Mouse (Mus musculus): ENCODE measurements around the gene Card14.
"Not testable (repeated sequence)": the region's sequence is repeated elsewhere in the genome, so short reads cannot be mapped to it uniquely, and the experiment has no call there.

Card14 gene

GRCm38 (mm10) chr11:119307658-119307867 lies at the start of gene Card14:
Card14 (plus strand) TSS chr11:119307768.
- no peak for DNase-seq (ENCODE audit: extremely low spot score, low spot score)

DNA sequence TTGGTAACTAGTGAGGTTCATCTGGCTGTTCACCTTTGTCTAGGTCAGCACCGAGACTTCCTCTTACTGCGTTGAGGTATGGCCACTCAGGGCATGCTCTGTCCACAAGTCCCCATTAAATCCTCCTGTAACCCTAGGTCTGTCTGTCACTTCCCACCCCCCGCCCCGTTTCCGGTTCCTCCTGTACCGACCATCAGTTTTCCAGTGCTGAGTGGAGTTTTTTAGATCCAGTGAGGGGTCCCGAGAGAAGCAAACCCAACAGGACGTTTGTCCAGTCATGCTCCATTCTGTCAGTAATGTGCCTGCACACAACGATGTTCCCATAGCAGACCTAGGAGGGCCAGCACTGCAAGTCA lies 49.4 kb upstream of the Card14 start:
- DNase-seq (ENCODE audit: extremely low spot score, low spot score) = no peak

DNA sequence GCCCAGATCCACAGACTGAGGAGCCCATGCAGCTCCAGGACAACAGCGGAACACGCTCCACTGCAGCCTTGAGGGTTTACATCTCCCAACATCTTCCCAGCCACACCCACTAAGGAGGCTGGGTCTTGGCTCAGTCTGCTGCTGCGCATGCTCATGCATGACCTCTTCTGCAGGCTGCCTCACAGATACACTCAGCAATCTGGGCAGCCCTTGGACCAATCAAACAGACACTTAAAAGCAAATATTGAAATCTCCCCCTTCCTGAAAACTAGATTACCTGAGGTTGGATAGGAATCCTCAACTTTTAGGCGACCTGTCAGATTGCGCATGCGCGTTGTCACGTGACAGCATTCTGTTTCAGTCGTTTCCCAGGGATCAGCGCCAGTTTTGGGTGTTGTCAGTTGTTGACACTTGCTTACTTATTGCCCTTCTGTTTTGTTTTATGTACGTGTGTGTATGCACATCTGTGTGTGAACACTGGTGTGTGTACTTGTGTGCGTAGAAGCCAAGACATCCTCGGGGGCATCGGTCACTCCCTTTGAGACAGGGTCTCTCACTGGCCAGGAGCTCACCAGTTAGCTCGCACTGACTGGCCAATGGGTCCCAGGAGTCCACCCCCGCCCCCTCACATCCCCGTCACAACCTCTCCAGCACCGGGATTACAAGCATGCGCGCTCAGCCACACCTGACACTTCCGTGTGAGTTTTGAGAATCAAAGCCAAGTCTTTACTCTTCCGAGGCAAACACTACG lies 48.8 kb upstream of the Card14 start:
- DNase-seq (ENCODE audit: extremely low spot score, low spot score) = peak; percentile 44

DNA sequence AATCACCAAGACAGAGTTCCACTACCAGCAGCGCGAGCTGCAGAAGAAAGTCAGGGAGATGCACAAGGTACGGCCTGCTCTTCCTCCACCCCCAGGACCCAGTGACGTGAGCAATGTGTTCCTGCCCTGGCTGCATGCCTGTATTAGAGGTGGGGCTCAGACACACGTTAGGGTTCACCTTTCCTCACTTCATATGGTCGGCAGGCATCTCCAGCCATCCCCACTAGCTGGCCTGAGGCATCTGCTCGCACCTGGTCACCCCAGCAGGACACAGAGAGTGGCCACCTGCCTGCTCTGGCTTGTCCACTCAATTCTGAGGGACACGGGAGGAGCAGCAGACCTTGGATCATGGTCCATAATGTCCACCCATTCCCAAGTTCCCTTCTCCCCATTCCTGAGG lies 47.6 kb upstream of the Card14 start:
- no peak for DNase-seq (ENCODE audit: extremely low spot score, low spot score)

DNA sequence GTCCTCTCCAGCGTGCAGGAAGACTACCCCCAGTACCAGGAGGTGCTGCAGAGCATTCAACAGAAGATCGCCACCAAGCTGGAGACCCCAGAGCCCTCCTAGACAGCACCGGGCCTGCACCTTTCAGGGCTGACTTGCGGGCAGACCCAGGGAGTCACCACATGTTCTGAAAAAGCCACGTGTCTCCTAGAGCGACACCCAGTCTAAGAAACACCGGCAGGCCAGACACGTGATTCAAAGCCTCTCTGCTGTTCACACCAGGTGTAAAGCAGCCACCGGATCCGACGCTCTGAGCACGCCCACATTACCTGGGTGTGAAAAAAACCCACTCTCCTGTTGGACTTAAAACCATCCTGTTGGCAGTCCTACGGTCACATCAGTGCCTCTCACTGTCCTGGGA lies 43.2 kb upstream of the Card14 start:
- no peak for DNase-seq (ENCODE audit: extremely low spot score, low spot score)

DNA sequence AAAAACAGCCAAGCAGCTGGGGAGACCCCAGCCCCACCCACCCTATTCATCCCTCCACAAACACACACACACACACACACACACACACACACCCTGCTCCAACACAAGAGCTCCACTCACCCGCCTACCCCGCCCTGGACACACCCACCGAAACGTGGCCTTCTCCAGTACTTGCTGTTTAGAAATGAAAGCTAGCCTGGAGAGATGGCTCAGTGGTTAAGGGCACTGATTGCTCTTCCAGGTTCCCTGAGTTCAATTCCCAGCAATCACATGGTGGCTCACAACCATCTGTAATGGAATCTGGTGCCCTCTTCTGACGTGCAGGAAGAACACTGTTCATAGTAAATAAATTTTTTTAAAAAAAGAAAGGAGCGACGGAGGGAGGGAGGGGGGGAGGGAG lies 41.8 kb upstream of the Card14 start:
- DNase-seq (ENCODE audit: extremely low spot score, low spot score) = no peak

- no peak for DNase-seq (ENCODE audit: extremely low spot score, low spot score)
Measured at GRCm38 (mm10) chr11:119267241-119267674, 40.3 kb upstream of the Card14 start.

- DNase-seq (ENCODE audit: extremely low spot score, low spot score) = peak; percentile 98
Measured at GRCm38 (mm10) chr11:119267768-119268556, 39.6 kb upstream of the Card14 start, which contains the start of gene Gaa. Gaa (plus strand) TSS chr11:119267887.

DNA sequence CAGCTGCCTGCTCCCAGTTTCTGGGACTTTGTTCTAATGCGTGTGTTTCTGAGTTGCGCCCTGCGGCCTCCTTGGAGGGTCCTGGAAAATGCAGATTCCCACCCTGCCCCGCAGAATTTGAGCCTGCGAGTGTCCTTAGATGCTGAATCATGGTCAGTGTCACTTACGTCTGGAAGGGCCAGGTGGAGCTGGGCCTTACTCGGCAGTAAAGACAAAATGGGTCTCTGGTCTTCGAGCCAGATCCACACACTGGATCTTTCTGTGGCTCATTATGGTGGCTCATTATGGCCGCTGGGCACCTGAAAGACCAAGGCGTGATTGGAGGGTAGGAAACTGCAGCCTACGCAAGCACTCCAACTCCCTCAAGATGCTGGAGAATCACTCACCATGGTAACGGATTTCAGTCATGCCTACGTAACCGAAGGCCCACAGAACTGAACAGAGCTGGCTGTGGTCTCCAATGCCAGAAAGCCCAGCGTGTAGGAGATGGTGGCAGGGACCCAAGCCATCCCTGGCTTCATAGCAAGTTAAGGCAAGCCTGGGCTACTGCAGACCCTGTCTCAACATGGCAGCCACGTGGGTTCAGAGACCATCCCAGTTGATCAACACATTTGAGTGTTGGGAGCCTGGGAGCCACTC lies 38.9 kb upstream of the Card14 start:
- DNase-seq (ENCODE audit: extremely low spot score, low spot score) = no peak

GRCm38 (mm10) chr11:119272492-119272891 lies 35.1 kb upstream of the Card14 start:
- not testable (repeated sequence) for DNase-seq (ENCODE audit: extremely low spot score, low spot score)

GRCm38 (mm10) chr11:119273186-119273930 lies 34.2 kb upstream of the Card14 start:
- DNase-seq (ENCODE audit: extremely low spot score, low spot score) = no peak

- DNase-seq (ENCODE audit: extremely low spot score, low spot score) = no peak
Measured at GRCm38 (mm10) chr11:119281030-119281429, 26.5 kb upstream of the Card14 start.

DNA sequence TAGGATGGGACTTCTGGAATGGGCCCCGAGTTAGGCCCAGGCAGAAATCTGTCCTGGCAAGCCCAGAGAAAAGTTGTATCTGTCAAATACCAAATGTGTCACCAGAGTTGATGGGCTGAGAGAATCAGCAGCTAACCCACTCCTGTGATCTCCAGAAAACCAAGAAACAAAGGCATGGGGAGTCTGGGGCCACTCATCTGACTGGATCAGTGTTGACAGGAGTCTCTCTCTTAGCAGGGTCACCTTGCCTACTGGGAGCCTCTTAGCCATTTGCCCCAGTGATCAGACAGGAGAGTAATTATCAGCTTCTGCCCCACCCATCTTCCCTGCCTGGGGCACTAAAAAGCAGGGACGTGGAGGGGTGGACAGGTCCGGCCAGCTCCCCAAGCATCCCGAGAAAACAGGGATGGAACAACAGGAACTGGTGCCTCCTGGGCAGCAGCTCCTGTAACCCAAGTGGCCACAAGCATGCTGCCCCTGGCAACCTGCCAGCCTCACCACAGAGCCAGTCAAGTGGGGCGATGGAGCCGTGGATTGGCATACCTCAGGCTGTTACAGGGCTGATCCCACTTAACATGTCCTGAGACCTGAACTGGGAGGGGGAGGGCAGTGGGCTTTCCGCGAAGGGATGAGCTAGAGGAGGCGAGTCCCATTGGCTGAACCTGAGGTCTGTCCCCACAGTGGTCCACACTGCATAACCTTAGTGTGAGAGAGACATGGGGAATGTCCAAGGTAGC lies 21.6 kb upstream of the Card14 start:
- no peak for DNase-seq (ENCODE audit: extremely low spot score, low spot score)

DNA sequence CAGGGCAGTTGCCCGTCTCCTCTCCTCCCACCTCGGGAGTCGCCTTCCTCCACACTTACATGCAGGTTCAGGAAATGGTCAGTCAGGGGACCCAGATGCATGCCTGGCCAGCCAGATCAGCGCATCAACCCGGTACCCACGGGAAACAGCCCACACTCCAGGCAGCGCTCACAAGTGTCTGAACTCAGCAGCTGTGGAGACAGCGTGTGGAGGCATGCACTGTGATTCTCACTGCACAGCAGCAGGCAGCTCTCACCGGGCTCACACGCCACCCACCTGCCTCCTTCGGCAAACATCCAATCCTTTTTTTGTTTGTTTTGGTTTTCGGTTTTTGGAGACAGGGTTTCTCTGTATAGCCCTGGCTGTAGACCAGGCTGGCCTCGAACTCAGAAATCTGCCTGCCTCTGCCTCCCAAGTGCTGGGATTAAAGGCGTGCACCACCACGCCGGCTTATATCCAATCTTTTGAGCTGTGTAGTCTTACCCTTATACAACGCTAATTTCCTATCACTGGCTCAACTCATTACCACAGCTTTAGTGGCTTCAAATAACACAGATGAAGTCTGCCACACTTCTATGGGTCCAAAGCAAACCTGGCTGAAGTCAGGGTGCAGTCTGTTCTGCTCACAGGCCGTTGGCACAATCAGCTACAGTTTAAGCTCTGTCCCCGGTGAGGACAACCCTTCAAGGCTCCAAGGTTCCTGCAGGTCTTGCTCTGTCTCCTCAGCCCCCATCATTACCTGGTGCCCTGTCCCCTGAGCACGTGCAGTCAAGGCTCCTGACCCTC lies 20.2 kb upstream of the Card14 start:
- DNase-seq (ENCODE audit: extremely low spot score, low spot score) = no peak

DNA sequence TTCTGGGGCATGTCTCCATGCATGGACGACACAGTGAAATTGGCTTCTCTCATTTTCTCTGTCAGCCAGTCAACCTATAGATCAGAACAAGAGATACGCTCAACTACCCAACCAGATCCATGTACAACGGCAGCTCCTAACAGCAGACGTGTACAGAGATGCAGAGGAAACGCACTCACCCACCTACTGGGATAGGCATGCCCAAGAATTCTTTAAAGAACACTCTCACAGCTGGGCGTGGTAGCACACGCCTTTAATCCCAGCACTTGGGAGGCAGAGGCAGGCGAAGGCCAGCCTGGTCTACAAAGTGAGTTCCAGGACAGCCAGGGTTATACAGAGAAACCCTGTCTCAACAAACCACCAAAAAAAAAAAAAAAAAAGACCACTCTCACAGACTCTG lies 14.7 kb upstream of the Card14 start:
- DNase-seq (ENCODE audit: extremely low spot score, low spot score) = not testable (repeated sequence)

GRCm38 (mm10) chr11:119297996-119298395 lies 9.6 kb upstream of the Card14 start:
- no peak for DNase-seq (ENCODE audit: extremely low spot score, low spot score)

GRCm38 (mm10) chr11:119298917-119299316 lies 8.7 kb upstream of the Card14 start:
- no peak for DNase-seq (ENCODE audit: extremely low spot score, low spot score)

- DNase-seq (ENCODE audit: extremely low spot score, low spot score) = peak; percentile 99
Measured at GRCm38 (mm10) chr11:119299391-119300245, 8.0 kb upstream of the Card14 start, which contains the start of gene Eif4a3. Eif4a3 (minus strand) TSS chr11:119300089.

- DNase-seq (ENCODE audit: extremely low spot score, low spot score) = no peak
Measured at GRCm38 (mm10) chr11:119300246-119300935, 7.2 kb upstream of the Card14 start.
